Comparison of ENCODE assay signal across 7 mouse cellular contexts in genomic region chr11:96124052-96124914, GRCm38 (mm10). TPM values are rescaled to one million over a fixed set of nuclear protein-coding genes. Genes with fewer than 3 reads are reported as not detected.
DNase-seq lines count a peak whose midpoint lies in the region; ATAC-seq and TF ChIP-seq lines count a peak whose summit lies in the region.

No protein-coding gene starts in this region.

- H3K27ac ChIP-seq in embryonic facial prominence, embryonic 14.5 days (replicated peaks; ENCODE audit: low read depth, low read length): no peak overlapping the region
- H3K27ac ChIP-seq in hindbrain, embryonic 16.5 days (ENCODE audit: low read depth, low read length): no peak overlapping the region
- H3K27ac ChIP-seq in liver, embryonic 14.5 days: no peak overlapping the region
- H3K27ac ChIP-seq in neural tube, embryonic 14.5 days (ENCODE audit: low read depth, low read length): no peak overlapping the region

- H3K9ac ChIP-seq in embryonic facial prominence, embryonic 14.5 days (ENCODE audit: low read depth, low read length): peak overlapping the region; percentile 51; the same call in 1 of the 2 replicates
- peak overlapping the region; percentile 4 for H3K9ac ChIP-seq in hindbrain, embryonic 16.5 days (ENCODE audit: low read depth, low read length)
- no peak overlapping the region for H3K9ac ChIP-seq in liver, embryonic 14.5 days (replicated peaks)
- H3K9ac ChIP-seq in neural tube, embryonic 14.5 days (replicated peaks; ENCODE audit: low read depth, low read length): peak overlapping the region; percentile 37; the same call in 1 of the 2 replicates

- peak overlapping the region; percentile 78 for H3K4me2 ChIP-seq in embryonic facial prominence, embryonic 14.5 days (ENCODE audit: low read depth, low read length)
- peak overlapping the region; percentile 68 for H3K4me2 ChIP-seq in hindbrain, embryonic 16.5 days (ENCODE audit: low read length)
- H3K4me2 ChIP-seq in liver, embryonic 14.5 days (ENCODE audit: low read depth): peak overlapping the region; percentile 48
- peak overlapping the region; percentile 74 for H3K4me2 ChIP-seq in neural tube, embryonic 14.5 days (ENCODE audit: low read depth, low read length)

- peak overlapping the region; percentile 44 for H3K4me3 ChIP-seq in embryonic facial prominence, embryonic 14.5 days (ENCODE audit: low read depth, low read length)
- peak overlapping the region; percentile 41 for H3K4me3 ChIP-seq in hindbrain, embryonic 16.5 days (ENCODE audit: low read length)
- H3K4me3 ChIP-seq in liver, embryonic 14.5 days (ENCODE audit: insufficient read depth in 1 of 2, low read depth in 2 of 2, low read length in 2 of 2): peak overlapping the region in 1 of 2 experiments; percentile 16; a peak in 1 of 4 replicates
- H3K4me3 ChIP-seq in neural tube, embryonic 14.5 days (ENCODE audit: low read depth, low read length): peak overlapping the region; percentile 35

- H3K4me1 ChIP-seq in embryonic facial prominence, embryonic 14.5 days (ENCODE audit: control insufficient read depth, insufficient read depth, low read length): 0 out of 2 replicates have a peak, but pooled peaks cover 6% of the 10 kb centered on the region
- peaks cover 6% of the 10 kb centered on the region for H3K4me1 ChIP-seq in hindbrain, embryonic 16.5 days (ENCODE audit: control insufficient read depth, insufficient read depth, low read depth, low read length)
- no peaks in the 10 kb centered on the region for H3K4me1 ChIP-seq in liver, embryonic 14.5 days (replicated peaks; ENCODE audit: control insufficient read depth in 2 of 2, insufficient read depth in 2 of 2, low read length in 1 of 2)
- H3K4me1 ChIP-seq in neural tube, embryonic 14.5 days (ENCODE audit: control insufficient read depth, insufficient read depth, low read length): peaks cover 5% of the 10 kb centered on the region; the same call in 1 of the 2 replicates

- DNase-seq in urinary bladder, postnatal 36 days (ENCODE audit: low spot score in 2 of 2): peak; percentile 17 to 23
- no peak for DNase-seq in urinary bladder, postnatal 4 days (ENCODE audit: low spot score in 2 of 2)
- peak; percentile 47 for DNase-seq in embryonic facial prominence, embryonic 14.5 days (ENCODE audit: low spot score)
- DNase-seq in liver, embryonic 14.5 days (ENCODE audit: low read depth in 3 of 3, low spot score in 3 of 3): no peak
- DNase-seq in gastrocnemius, postnatal 25 days: no peak

- no peak for TF ChIP-seq EP300 in liver, embryonic 14.5 days (IDR thresholded peaks at IDR 0.05; ENCODE audit: low read depth)

- WGBS in embryonic facial prominence, embryonic 14.5 days: 3% methylated on average over 44 of the region's 45 CpGs
- 3% methylated on average over 43 of the region's 45 CpGs for WGBS in hindbrain, embryonic 16.5 days
- 3% methylated on average over 45 of the region's 45 CpGs for WGBS in liver, embryonic 14.5 days (ENCODE audit: insufficient replicate concordance)
- WGBS in neural tube, embryonic 14.5 days: 2% methylated on average over 44 of the region's 45 CpGs

- H3K27me3 ChIP-seq in embryonic facial prominence, embryonic 14.5 days (replicated peaks; ENCODE audit: control insufficient read depth, insufficient read depth, low read length): peaks cover 41% of the 10 kb centered on the region
- H3K27me3 ChIP-seq in hindbrain, embryonic 16.5 days (replicated peaks; ENCODE audit: control insufficient read depth, insufficient read depth, low read length): peaks cover 5% of the 10 kb centered on the region
- H3K27me3 ChIP-seq in liver, embryonic 14.5 days (ENCODE audit: control insufficient read depth, insufficient read depth, low read length): peaks cover 21% of the 10 kb centered on the region
- H3K27me3 ChIP-seq in neural tube, embryonic 14.5 days (ENCODE audit: control insufficient read depth, insufficient read depth, low read length): peaks cover 8% of the 10 kb centered on the region

- H3K9me3 ChIP-seq in embryonic facial prominence, embryonic 14.5 days (ENCODE audit: control insufficient read depth, low read length): no peaks in the 10 kb centered on the region
- H3K9me3 ChIP-seq in hindbrain, embryonic 16.5 days (ENCODE audit: control insufficient read depth, low read length): no peaks in the 10 kb centered on the region
- H3K9me3 ChIP-seq in liver, embryonic 14.5 days (ENCODE audit: control insufficient read depth, low read length): no peaks in the 10 kb centered on the region
- no peaks in the 10 kb centered on the region for H3K9me3 ChIP-seq in neural tube, embryonic 14.5 days (ENCODE audit: control insufficient read depth, low read length)

- no peak for ATAC-seq in embryonic facial prominence, embryonic 14.5 days (ENCODE audit: low read depth)
- no peak for ATAC-seq in hindbrain, embryonic 16.5 days
- no peak for ATAC-seq in liver, embryonic 14.5 days (ENCODE audit: insufficient read depth)
- ATAC-seq in neural tube, embryonic 14.5 days (ENCODE audit: low read depth): no peak; the same call in 1 of the 2 replicates

- TF ChIP-seq CTCF in liver, embryonic 14.5 days (IDR thresholded peaks at IDR 0.05; ENCODE audit: low read depth): no peak

- H3K36me3 ChIP-seq in embryonic facial prominence, embryonic 14.5 days (ENCODE audit: control insufficient read depth, insufficient read depth, low read length): no peaks in the 10 kb centered on the region
- H3K36me3 ChIP-seq in hindbrain, embryonic 16.5 days (ENCODE audit: control insufficient read depth, insufficient read depth, low read length): no peaks in the 10 kb centered on the region
- no peaks in the 10 kb centered on the region for H3K36me3 ChIP-seq in liver, embryonic 14.5 days (replicated peaks; ENCODE audit: control insufficient read depth, insufficient read depth, low read depth)
- H3K36me3 ChIP-seq in neural tube, embryonic 14.5 days (ENCODE audit: control insufficient read depth, insufficient read depth, low read length): no peaks in the 10 kb centered on the region

RNA-seq across cellular contexts. Expression of gene Ttll6, which starts 9.3 kb away (rescaled TPM):
- polyA plus RNA-seq in embryonic facial prominence, embryonic 14.5 days (2014; fragmentation: Nextera tagmentation; extraction: Ambion mirVana): 0.30 and 0.96 TPM in 2 replicates
- 0.27 and 0.36 TPM in 2 replicates for polyA plus RNA-seq in hindbrain, embryonic 16.5 days (2015; fragmentation: Nextera tagmentation; extraction: Ambion mirVana)
- polyA plus RNA-seq in liver, embryonic 14.5 days (2012; rRNA removed): 0.05 TPM in 1 of 2 replicates, not detected in the other
- polyA plus RNA-seq in liver, embryonic 14.5 days (2014; fragmentation: Nextera tagmentation; extraction: Ambion mirVana): not detected in 2 replicates
- 0.27 TPM in 1 of 2 replicates, not detected in the other for polyA plus RNA-seq in neural tube, embryonic 14.5 days (2014; fragmentation: Nextera tagmentation; extraction: Ambion mirVana)
- not detected for total RNA-seq in gastrocnemius, postnatal 25 days (2021)

RNA-seq across cellular contexts. Expression of gene Calcoco2, which starts 12.5 kb away (rescaled TPM):
- 0.47 TPM in 1 of 2 replicates, not detected in the other for polyA plus RNA-seq in embryonic facial prominence, embryonic 14.5 days (2014; fragmentation: Nextera tagmentation; extraction: Ambion mirVana)
- polyA plus RNA-seq in hindbrain, embryonic 16.5 days (2015; fragmentation: Nextera tagmentation; extraction: Ambion mirVana): not detected in 2 replicates
- polyA plus RNA-seq in liver, embryonic 14.5 days (2012; rRNA removed): not detected in 2 replicates
- polyA plus RNA-seq in liver, embryonic 14.5 days (2014; fragmentation: Nextera tagmentation; extraction: Ambion mirVana): not detected in 2 replicates
- not detected in 2 replicates for polyA plus RNA-seq in neural tube, embryonic 14.5 days (2014; fragmentation: Nextera tagmentation; extraction: Ambion mirVana)
- not detected for total RNA-seq in gastrocnemius, postnatal 25 days (2021)

RNA-seq across cellular contexts. Expression of gene Atp5g1, which starts 48.8 kb away (rescaled TPM):
- 764 and 777 TPM in 2 replicates for polyA plus RNA-seq in embryonic facial prominence, embryonic 14.5 days (2014; fragmentation: Nextera tagmentation; extraction: Ambion mirVana)
- 787 and 865 TPM in 2 replicates for polyA plus RNA-seq in hindbrain, embryonic 16.5 days (2015; fragmentation: Nextera tagmentation; extraction: Ambion mirVana)
- 213 and 233 TPM in 2 replicates for polyA plus RNA-seq in liver, embryonic 14.5 days (2012; rRNA removed)
- 650 and 693 TPM in 2 replicates for polyA plus RNA-seq in liver, embryonic 14.5 days (2014; fragmentation: Nextera tagmentation; extraction: Ambion mirVana)
- 854 and 1,068 TPM in 2 replicates for polyA plus RNA-seq in neural tube, embryonic 14.5 days (2014; fragmentation: Nextera tagmentation; extraction: Ambion mirVana)
- total RNA-seq in gastrocnemius, postnatal 25 days (2021): 1,000 to 10,000 TPM; 1,455 to 1,686 TPM

RNA-seq across cellular contexts. Expression of gene Ube2z, which starts 59.1 kb away (rescaled TPM):
- polyA plus RNA-seq in embryonic facial prominence, embryonic 14.5 days (2014; fragmentation: Nextera tagmentation; extraction: Ambion mirVana): 39.5 and 40.6 TPM in 2 replicates
- 37.5 and 38.4 TPM in 2 replicates for polyA plus RNA-seq in hindbrain, embryonic 16.5 days (2015; fragmentation: Nextera tagmentation; extraction: Ambion mirVana)
- polyA plus RNA-seq in liver, embryonic 14.5 days (2012; rRNA removed): 11.8 and 15.7 TPM in 2 replicates
- polyA plus RNA-seq in liver, embryonic 14.5 days (2014; fragmentation: Nextera tagmentation; extraction: Ambion mirVana): 10.7 and 11.5 TPM in 2 replicates
- 26.2 and 34.6 TPM in 2 replicates for polyA plus RNA-seq in neural tube, embryonic 14.5 days (2014; fragmentation: Nextera tagmentation; extraction: Ambion mirVana)
- 10 to 100 TPM; 15.0 to 15.6 TPM for total RNA-seq in gastrocnemius, postnatal 25 days (2021)

Comparison
In these comparisons a context has a peak if more than half of its experiments do, and no peak if none do; other contexts are left out.
1. DNase-seq: peak in urinary bladder, postnatal 36 days (2 of 2) and embryonic facial prominence, embryonic 14.5 days (single experiment); none in urinary bladder, postnatal 4 days (0 of 2), liver, embryonic 14.5 days (0 of 3) and gastrocnemius, postnatal 25 days (single experiment).
2. Peak in every context shown above with its lines, with median percentiles within 50 percentile points of each other: H3K4me2 ChIP-seq.